Mouse (Mus musculus) MEL (cell line): Measurements from ENCODE around the gene Rbm8a2.

Experiments used
- CTCF ChIP-seq, 3 experiments: IDR thresholded peaks in 2 of 3; conservative IDR thresholded peaks in 1 of 3; 2 replicates each; pipeline ENCODE4 v1.5.1; 2011 to 2012; ENCODE audit warnings: low read length in 3 of 3, low read depth in 2 of 3, mild to moderate bottlenecking in 2 of 3, improper control_type of control experiment in 1 of 3, inconsistent platforms in 1 of 3, mixed read lengths in 1 of 3, moderate library complexity in 1 of 3; ENCODE audit not compliant: control insufficient read depth in 1 of 3, insufficient read depth in 1 of 3, poor library complexity in 1 of 3, severe bottlenecking in 1 of 3
- ELF1 ChIP-seq: IDR thresholded peaks from 2 replicates; pipeline ENCODE4 v1.6.1; 2014; ENCODE audit warnings: low read depth, mild to moderate bottlenecking, inconsistent platforms, low read length, improper control_type of control experiment, moderate library complexity
- JUND ChIP-seq: IDR thresholded peaks from 2 replicates; pipeline ENCODE4 v1.6.1; 2011; ENCODE audit warnings: low read depth, mild to moderate bottlenecking, improper control_type of control experiment, low read length
- NRF1 ChIP-seq: IDR thresholded peaks from 2 replicates; pipeline ENCODE4 v1.6.1; 2014; ENCODE audit warnings: low read depth, mild to moderate bottlenecking, inconsistent platforms, low read length, improper control_type of control experiment, moderate library complexity; ENCODE audit not compliant: poor library complexity, insufficient read depth, severe bottlenecking
- POLR2A ChIP-seq, 2 experiments: IDR thresholded peaks; 2 replicates each; pipeline ENCODE4 v1.6.1; 2011 to 2012; ENCODE audit warnings: low read length in 2 of 2, mild to moderate bottlenecking in 2 of 2, control low read depth in 1 of 2, improper control_type of control experiment in 1 of 2, low read depth in 1 of 2, moderate library complexity in 1 of 2; ENCODE audit not compliant: control insufficient read depth in 1 of 2, insufficient read depth in 1 of 2, poor library complexity in 1 of 2
- POLR2AphosphoS2 ChIP-seq: IDR thresholded peaks from 2 replicates; pipeline ENCODE4 v1.6.1; 2011; ENCODE audit warnings: low read length, improper control_type of control experiment

GRCm38 (mm10) chr1:175988912-175989311 lies 10.0 kb upstream of the Rbm8a2 start:
- TF ChIP-seq ELF1 (no peak), JUND (no peak), CTCF (IDR thresholded peaks at IDR 0.05 in 2 of 3, conservative IDR thresholded peaks at IDR 0.05 in 1 of 3; ENCODE audit: control insufficient read depth in 1 of 3, insufficient read depth in 1 of 3, low read depth in 2 of 3, low read length in 3 of 3, poor library complexity in 1 of 3, severe bottlenecking in 1 of 3) (no peak), POLR2A (IDR thresholded peaks at IDR 0.05; ENCODE audit: control insufficient read depth in 1 of 2, insufficient read depth in 1 of 2, low read depth in 1 of 2, low read length in 2 of 2, poor library complexity in 1 of 2) (no peak), POLR2AphosphoS2 (no peak), NRF1 (no peak)
